Mouse (Mus musculus): ENCODE measurements at regions not wholly inside any gene's neighbourhood (a gene's known extent, or its start where the extent isn't known, plus 50 kb on each side); places are given as distances from the start of the nearest gene placed in this dataset.

- no peak for TF ChIP-seq CTCF (IDR thresholded peaks at IDR 0.05; ENCODE audit: low read depth)
- TF ChIP-seq EP300 (IDR thresholded peaks at IDR 0.05; ENCODE audit: low read depth) = no peak
Observed at GRCm38 (mm10) chr8:26564254-26564653, 412.9 kb upstream of the Zfp703 start.
